Mouse (Mus musculus): ENCODE data around the gene Gtpbp3. TPM values are rescaled to one million over a fixed set of nuclear protein-coding genes. Genes with fewer than 3 reads are reported as not detected.
"Not testable (repeated sequence)": the region's sequence is repeated elsewhere in the genome, so short reads cannot be mapped to it uniquely, and the experiment has no call there.

The Gtpbp3 gene
- polyA plus RNA-seq, 1 experiment from 2014 or later: 21.3 TPM

GRCm38 (mm10) chr8:71511644-71512043 lies 23.7 kb downstream of the Gtpbp3 start, which contains the start of gene Plvap:
TSS of gene Plvap (minus strand) at chr8:71511752.
- DNase-seq (ENCODE audit: extremely low spot score, low spot score): no peak
- no peak within 1 kb of the TSS for H3K27ac ChIP-seq
- no peaks in the 10 kb centered on the region for H3K9me3 ChIP-seq
- peak within 1 kb of the TSS; percentile 22 for H3K4me3 ChIP-seq
- peaks cover 29% of the 10 kb centered on the region for H3K4me1 ChIP-seq
- H3K27me3 ChIP-seq (ENCODE audit: poor library complexity, severe bottlenecking): peaks cover 52% of the 10 kb centered on the region
- WGBS: 81% methylated on average over 14 of the region's 14 CpGs
- no peaks in the 10 kb centered on the region for H3K36me3 ChIP-seq (replicated peaks)

GRCm38 (mm10) chr8:71513018-71513754 lies 25.3 kb downstream of the Gtpbp3 start:
- Histone ChIP-seq H3K27ac (no peak overlapping the region), H3K4me3 (no peak overlapping the region), H3K9me3 (no peaks in the 10 kb centered on the region), H3K36me3 (replicated peaks) (no peaks in the 10 kb centered on the region), H3K27me3 (ENCODE audit: poor library complexity, severe bottlenecking) (peaks cover 37% of the 10 kb centered on the region), H3K4me1 (peaks cover 29% of the 10 kb centered on the region)
- DNase-seq (ENCODE audit: extremely low spot score, low spot score): no peak
- 77% methylated on average over 15 of the region's 15 CpGs for WGBS

GRCm38 (mm10) chr8:71515043-71515442 lies 27.1 kb downstream of the Gtpbp3 start:
- Histone ChIP-seq H3K27ac (no peak overlapping the region), H3K4me1 (peaks cover 28% of the 10 kb centered on the region), H3K4me3 (no peak overlapping the region), H3K9me3 (no peaks in the 10 kb centered on the region), H3K36me3 (replicated peaks) (no peaks in the 10 kb centered on the region), H3K27me3 (ENCODE audit: poor library complexity, severe bottlenecking) (peaks cover 18% of the 10 kb centered on the region)
- WGBS: 69% methylated on average over 5 of the region's 5 CpGs
- no peak for DNase-seq (ENCODE audit: extremely low spot score, low spot score)

- Histone ChIP-seq H3K27ac (0 out of 2 replicates have a peak overlapping the region, but pooled peaks have one; percentile 53), H3K36me3 (replicated peaks) (no peaks in the 10 kb centered on the region), H3K4me3 (no peak overlapping the region), H3K27me3 (ENCODE audit: poor library complexity, severe bottlenecking) (0 out of 2 replicates have a peak, but pooled peaks cover under 1% of the 10 kb centered on the region), H3K9me3 (no peaks in the 10 kb centered on the region), H3K4me1 (peaks cover 31% of the 10 kb centered on the region)
- 35% methylated on average over 6 of the region's 6 CpGs for WGBS
- DNase-seq (ENCODE audit: extremely low spot score, low spot score): no peak
Observed at GRCm38 (mm10) chr8:71516786-71517185, 28.9 kb downstream of the Gtpbp3 start.

GRCm38 (mm10) chr8:71519037-71519825 lies 31.3 kb downstream of the Gtpbp3 start:
- H3K4me1 ChIP-seq: peaks cover 31% of the 10 kb centered on the region
- 48% methylated on average over 10 of the region's 10 CpGs for WGBS
- DNase-seq (ENCODE audit: extremely low spot score, low spot score): peak; percentile 64
- not testable (repeated sequence) for H3K9me3 ChIP-seq; H3K4me3 ChIP-seq; H3K27ac ChIP-seq; H3K36me3 ChIP-seq (replicated peaks)
- peaks cover 21% of the 10 kb centered on the region for H3K27me3 ChIP-seq (ENCODE audit: poor library complexity, severe bottlenecking)

GRCm38 (mm10) chr8:71521634-71522033 lies 33.7 kb downstream of the Gtpbp3 start:
- Histone ChIP-seq H3K36me3 (replicated peaks) (no peaks in the 10 kb centered on the region), H3K4me1 (peaks cover 47% of the 10 kb centered on the region), H3K27me3 (ENCODE audit: poor library complexity, severe bottlenecking) (peaks cover 45% of the 10 kb centered on the region), H3K27ac (no peak overlapping the region), H3K9me3 (no peaks in the 10 kb centered on the region), H3K4me3 (peak overlapping the region; percentile 20)
- DNase-seq (ENCODE audit: extremely low spot score, low spot score): peak; percentile 92
- 8% methylated on average over 17 of the region's 17 CpGs for WGBS

GRCm38 (mm10) chr8:71525226-71526050 lies 37.5 kb downstream of the Gtpbp3 start, which contains the start of gene Ccdc194:
TSS of gene Ccdc194 (minus strand) at chr8:71525711.
- no peaks in the 10 kb centered on the region for H3K36me3 ChIP-seq (replicated peaks)
- peak within 1 kb of the TSS; percentile 58 for H3K27ac ChIP-seq
- 6% methylated on average over 46 of the region's 46 CpGs for WGBS
- peaks cover 38% of the 10 kb centered on the region for H3K4me1 ChIP-seq
- H3K4me3 ChIP-seq: peak within 1 kb of the TSS; percentile 36
- H3K9me3 ChIP-seq: no peaks in the 10 kb centered on the region
- DNase-seq (ENCODE audit: extremely low spot score, low spot score): no peak
- peaks cover 67% of the 10 kb centered on the region for H3K27me3 ChIP-seq (ENCODE audit: poor library complexity, severe bottlenecking)

GRCm38 (mm10) chr8:71526272-71526671 lies 38.4 kb downstream of the Gtpbp3 start:
- DNase-seq (ENCODE audit: extremely low spot score, low spot score): no peak
- H3K9me3 ChIP-seq: no peaks in the 10 kb centered on the region
- peak overlapping the region; percentile 18; the same call in 1 of the 2 replicates for H3K4me3 ChIP-seq
- WGBS: 7% methylated on average over 6 of the region's 6 CpGs
- H3K36me3 ChIP-seq (replicated peaks): no peaks in the 10 kb centered on the region
- H3K4me1 ChIP-seq: peaks cover 35% of the 10 kb centered on the region
- H3K27me3 ChIP-seq (ENCODE audit: poor library complexity, severe bottlenecking): peaks cover 67% of the 10 kb centered on the region
- peak overlapping the region; percentile 58; the same call in 1 of the 2 replicates for H3K27ac ChIP-seq

GRCm38 (mm10) chr8:71527162-71527870 lies 39.4 kb downstream of the Gtpbp3 start:
- Histone ChIP-seq H3K27me3 (ENCODE audit: poor library complexity, severe bottlenecking) (peaks cover 64% of the 10 kb centered on the region), H3K27ac (peak overlapping the region; percentile 58; the same call in 1 of the 2 replicates), H3K9me3 (no peaks in the 10 kb centered on the region), H3K36me3 (replicated peaks) (no peaks in the 10 kb centered on the region), H3K4me1 (peaks cover 28% of the 10 kb centered on the region), H3K4me3 (no peak overlapping the region)
- no peak for DNase-seq (ENCODE audit: extremely low spot score, low spot score)
- WGBS: 46% methylated on average over 3 of the region's 3 CpGs

GRCm38 (mm10) chr8:71528362-71529073 lies 40.6 kb downstream of the Gtpbp3 start:
- peak overlapping the region; percentile 70; the same call in 1 of the 2 replicates for H3K27ac ChIP-seq
- H3K36me3 ChIP-seq (replicated peaks): no peaks in the 10 kb centered on the region
- H3K9me3 ChIP-seq: no peaks in the 10 kb centered on the region
- H3K4me1 ChIP-seq: peaks cover 28% of the 10 kb centered on the region
- DNase-seq (ENCODE audit: extremely low spot score, low spot score): no peak
- peaks cover 52% of the 10 kb centered on the region for H3K27me3 ChIP-seq (ENCODE audit: poor library complexity, severe bottlenecking)
- 85% methylated on average over 11 of the region's 11 CpGs for WGBS
- no peak overlapping the region for H3K4me3 ChIP-seq

GRCm38 (mm10) chr8:71530735-71531467 lies 43.0 kb downstream of the Gtpbp3 start:
- DNase-seq (ENCODE audit: extremely low spot score, low spot score); H3K4me3 ChIP-seq; H3K27ac ChIP-seq; H3K9me3 ChIP-seq; H3K36me3 ChIP-seq (replicated peaks): not testable (repeated sequence)
- 79% methylated on average over 8 of the region's 12 CpGs for WGBS
- peaks cover 21% of the 10 kb centered on the region for H3K4me1 ChIP-seq
- H3K27me3 ChIP-seq (ENCODE audit: poor library complexity, severe bottlenecking): peaks cover 44% of the 10 kb centered on the region
